Mouse (Mus musculus) hindbrain, embryonic 10.5 days (tissue): ENCODE data around the gene Frem1. TPM values are rescaled to one million over a fixed set of nuclear protein-coding genes. Genes with fewer than 3 reads are reported as not detected.

Source experiments
- DNase-seq: peaks from one replicate; pipeline ENCODE4 v3.0.0-alpha.2; 2017; ENCODE audit warnings: low spot score
- H3K27ac ChIP-seq: fragments of 300-500 bp; sonication (generic); 2 replicates; pipeline ENCODE4 v1.5.1; 2016; ENCODE audit warnings: mild to moderate bottlenecking, moderate library complexity
- H3K27me3 ChIP-seq: fragments of 300-500 bp; sonication (generic); 2 replicates; pipeline ENCODE4 v1.6.1; 2016; ENCODE audit warnings: mild to moderate bottlenecking; ENCODE audit not compliant: poor library complexity, insufficient read depth, severe bottlenecking
- H3K36me3 ChIP-seq: fragments of 300-500 bp; sonication (generic); 2 replicates; pipeline ENCODE4 v1.6.1; 2016; ENCODE audit warnings: mild to moderate bottlenecking, moderate library complexity
- H3K4me1 ChIP-seq: fragments of 300-500 bp; sonication (generic); replicated peaks from 2 replicates; pipeline ENCODE4 v1.6.1; 2016; ENCODE audit warnings: mild to moderate bottlenecking
- H3K4me3 ChIP-seq: fragments of 300-500 bp; sonication (generic); 2 replicates; pipeline ENCODE4 v1.5.1; 2016; ENCODE audit warnings: mild to moderate bottlenecking, moderate library complexity
- H3K9me3 ChIP-seq: fragments of 300-500 bp; sonication (generic); 2 replicates; pipeline ENCODE4 v1.6.1; 2016; ENCODE audit warnings: mild to moderate bottlenecking, moderate library complexity
- WGBS: fragments of 180-500 bp; shearing (Covaris S2); methylation state at CpG from one replicate; pipeline ENCODE4 v1.1.7; 2016; 5-methylcytosine and 5-hydroxymethylcytosine counted together
- polyA plus RNA-seq: library from polyadenylated mRNA; unstranded; fragments of >200 nt; fragmentation: Nextera tagmentation; extraction: Ambion mirVana; gene quantifications from 2 replicates; pipeline ENCODE4 v1.2.1, GENCODE M21; 2016

Frem1 gene
- polyA plus RNA-seq, 1 experiment from 2014 or later, result 5.7 TPM

- H3K9me3 ChIP-seq, result no peaks in the 10 kb centered on the region
- H3K27me3 ChIP-seq, result no peaks in the 10 kb centered on the region
- peaks cover 19% of the 10 kb centered on the region for H3K4me1 ChIP-seq
- 84% methylated on average over 2 of the region's 2 CpGs for WGBS
- no peaks in the 10 kb centered on the region for H3K36me3 ChIP-seq
- no peak overlapping the region for H3K4me3 ChIP-seq
- DNase-seq, result no peak
- no peak overlapping the region for H3K27ac ChIP-seq
Measured at GRCm38 (mm10) chr4:82876656-82877055, 175.5 kb downstream of the Frem1 start.

- no peaks in the 10 kb centered on the region for H3K9me3 ChIP-seq
- H3K4me1 ChIP-seq, result peaks cover 19% of the 10 kb centered on the region
- H3K27ac ChIP-seq, result no peak overlapping the region
- DNase-seq, result no peak
- H3K27me3 ChIP-seq, result no peaks in the 10 kb centered on the region
- H3K36me3 ChIP-seq, result no peaks in the 10 kb centered on the region
- WGBS, result 74% methylated on average over 4 of the region's 4 CpGs
- H3K4me3 ChIP-seq, result no peak overlapping the region
Measured at GRCm38 (mm10) chr4:82875532-82875931, 176.6 kb downstream of the Frem1 start.

GRCm38 (mm10) chr4:82874791-82875190 is 177.3 kb downstream of the Frem1 start:
- no peak for DNase-seq
- Histone ChIP-seq H3K9me3 (no peaks in the 10 kb centered on the region), H3K27ac (no peak overlapping the region), H3K4me3 (no peak overlapping the region), H3K36me3 (no peaks in the 10 kb centered on the region), H3K4me1 (peaks cover 19% of the 10 kb centered on the region), H3K27me3 (no peaks in the 10 kb centered on the region)
- 66% methylated on average over 4 of the region's 4 CpGs for WGBS

GRCm38 (mm10) chr4:82872548-82872947 is 179.6 kb downstream of the Frem1 start:
- Histone ChIP-seq H3K27me3 (no peaks in the 10 kb centered on the region), H3K4me1 (peaks cover 19% of the 10 kb centered on the region), H3K4me3 (no peak overlapping the region), H3K36me3 (no peaks in the 10 kb centered on the region), H3K27ac (no peak overlapping the region), H3K9me3 (no peaks in the 10 kb centered on the region)
- WGBS, result 79% methylated on average over 4 of the region's 4 CpGs
- DNase-seq, result no peak

- Histone ChIP-seq H3K27ac (no peak overlapping the region), H3K36me3 (no peaks in the 10 kb centered on the region), H3K9me3 (no peaks in the 10 kb centered on the region), H3K4me1 (peaks cover 19% of the 10 kb centered on the region), H3K4me3 (no peak overlapping the region), H3K27me3 (no peaks in the 10 kb centered on the region)
- WGBS, result 30% methylated on average over 6 of the region's 6 CpGs
- no peak for DNase-seq
Measured at GRCm38 (mm10) chr4:82872121-82872520, 180.0 kb downstream of the Frem1 start.

GRCm38 (mm10) chr4:82870931-82871330 is 181.2 kb downstream of the Frem1 start:
- Histone ChIP-seq H3K27ac (no peak overlapping the region), H3K9me3 (no peaks in the 10 kb centered on the region), H3K4me1 (peaks cover 19% of the 10 kb centered on the region), H3K4me3 (no peak overlapping the region), H3K27me3 (no peaks in the 10 kb centered on the region), H3K36me3 (no peaks in the 10 kb centered on the region)
- DNase-seq, result no peak
- 77% methylated on average over 6 of the region's 6 CpGs for WGBS

- WGBS, result 82% methylated on average over 5 of the region's 5 CpGs
- Histone ChIP-seq H3K36me3 (no peaks in the 10 kb centered on the region), H3K27me3 (no peaks in the 10 kb centered on the region), H3K4me3 (no peak overlapping the region), H3K4me1 (peaks cover 11% of the 10 kb centered on the region), H3K9me3 (no peaks in the 10 kb centered on the region), H3K27ac (no peak overlapping the region)
- no peak for DNase-seq
Measured at GRCm38 (mm10) chr4:82867731-82868445, 184.3 kb downstream of the Frem1 start.

- Histone ChIP-seq H3K27me3 (no peaks in the 10 kb centered on the region), H3K4me3 (no peak overlapping the region), H3K9me3 (no peaks in the 10 kb centered on the region), H3K4me1 (peaks cover 3% of the 10 kb centered on the region), H3K36me3 (no peaks in the 10 kb centered on the region), H3K27ac (no peak overlapping the region)
- WGBS, result 73% methylated on average over 4 of the region's 4 CpGs
- no peak for DNase-seq
Measured at GRCm38 (mm10) chr4:82867111-82867510, 185.0 kb downstream of the Frem1 start.

- H3K36me3 ChIP-seq, result no peaks in the 10 kb centered on the region
- no peak for DNase-seq
Measured at GRCm38 (mm10) chr4:82864974-82865699, 187.0 kb downstream of the Frem1 start.

GRCm38 (mm10) chr4:82863316-82863715 is 188.8 kb downstream of the Frem1 start:
- no peak for DNase-seq

More at GRCm38 (mm10) chr4:82864974-82865699, 187.0 kb downstream of the Frem1 start:
- no peak overlapping the region for H3K27ac ChIP-seq
- H3K4me1 ChIP-seq, result no peaks in the 10 kb centered on the region
- H3K27me3 ChIP-seq, result no peaks in the 10 kb centered on the region
- H3K9me3 ChIP-seq, result no peaks in the 10 kb centered on the region
- no peak overlapping the region for H3K4me3 ChIP-seq
- 88% methylated on average over 8 of the region's 8 CpGs for WGBS

GRCm38 (mm10) chr4:82861451-82861850 is 190.7 kb downstream of the Frem1 start:
- no peaks in the 10 kb centered on the region for H3K27me3 ChIP-seq
- WGBS, result 96% methylated on average over 2 of the region's 2 CpGs
- no peak for DNase-seq
- no peaks in the 10 kb centered on the region for H3K9me3 ChIP-seq
- no peak overlapping the region for H3K27ac ChIP-seq
- no peak overlapping the region for H3K4me3 ChIP-seq
- no peaks in the 10 kb centered on the region for H3K36me3 ChIP-seq
- H3K4me1 ChIP-seq, result peaks cover 6% of the 10 kb centered on the region

More at GRCm38 (mm10) chr4:82863316-82863715, 188.8 kb downstream of the Frem1 start:
- peaks cover 4% of the 10 kb centered on the region for H3K4me1 ChIP-seq
- no peak overlapping the region for H3K4me3 ChIP-seq
- no peak overlapping the region for H3K27ac ChIP-seq
- no peaks in the 10 kb centered on the region for H3K9me3 ChIP-seq
- H3K36me3 ChIP-seq, result no peaks in the 10 kb centered on the region
- WGBS, result 89% methylated on average over 8 of the region's 8 CpGs
- H3K27me3 ChIP-seq, result no peaks in the 10 kb centered on the region

GRCm38 (mm10) chr4:82860566-82860965 is 191.6 kb downstream of the Frem1 start:
- H3K27ac ChIP-seq, result no peak overlapping the region
- no peak overlapping the region for H3K4me3 ChIP-seq
- DNase-seq, result no peak
- no peaks in the 10 kb centered on the region for H3K36me3 ChIP-seq
- no peaks in the 10 kb centered on the region for H3K9me3 ChIP-seq
- peaks cover 6% of the 10 kb centered on the region for H3K4me1 ChIP-seq
- H3K27me3 ChIP-seq, result no peaks in the 10 kb centered on the region
- 46% methylated on average over 3 of the region's 3 CpGs for WGBS
